Mouse (Mus musculus) spleen, postnatal 36 days (tissue): ENCODE results near the gene Gje1.

Experiments
- DNase-seq, 2 experiments: peaks; one replicate each; pipeline ENCODE4 v3.0.0; 2022; ENCODE audit warnings: low spot score in 2 of 2, mixed read lengths in 1 of 2

The Gje1 gene

GRCm38 (mm10) chr10:14718114-14718513, at the start of gene Gje1:
Gene Gje1 (minus strand): TSS chr10:14718214.
- no peak for DNase-seq

DNA sequence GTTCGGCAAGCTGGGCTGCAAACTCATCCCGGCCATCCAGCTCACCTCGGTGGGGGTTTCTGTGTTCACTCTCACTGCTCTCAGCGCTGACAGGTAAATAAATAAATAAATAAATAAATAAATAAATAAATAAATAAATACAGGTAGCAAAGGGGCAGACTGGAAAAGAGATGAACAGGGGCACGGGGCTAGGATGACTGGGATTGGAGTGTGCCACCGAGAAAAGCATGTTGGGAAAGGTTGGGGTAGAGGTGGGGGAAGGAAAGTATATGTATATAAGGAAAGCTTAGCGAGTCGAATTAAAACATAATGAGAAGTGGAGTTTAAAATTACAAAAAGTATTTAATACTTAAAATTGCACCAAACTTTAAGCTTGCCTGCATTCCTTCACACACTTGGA, 42.6 kb upstream of the Gje1 start:
- DNase-seq: no peak

DNA sequence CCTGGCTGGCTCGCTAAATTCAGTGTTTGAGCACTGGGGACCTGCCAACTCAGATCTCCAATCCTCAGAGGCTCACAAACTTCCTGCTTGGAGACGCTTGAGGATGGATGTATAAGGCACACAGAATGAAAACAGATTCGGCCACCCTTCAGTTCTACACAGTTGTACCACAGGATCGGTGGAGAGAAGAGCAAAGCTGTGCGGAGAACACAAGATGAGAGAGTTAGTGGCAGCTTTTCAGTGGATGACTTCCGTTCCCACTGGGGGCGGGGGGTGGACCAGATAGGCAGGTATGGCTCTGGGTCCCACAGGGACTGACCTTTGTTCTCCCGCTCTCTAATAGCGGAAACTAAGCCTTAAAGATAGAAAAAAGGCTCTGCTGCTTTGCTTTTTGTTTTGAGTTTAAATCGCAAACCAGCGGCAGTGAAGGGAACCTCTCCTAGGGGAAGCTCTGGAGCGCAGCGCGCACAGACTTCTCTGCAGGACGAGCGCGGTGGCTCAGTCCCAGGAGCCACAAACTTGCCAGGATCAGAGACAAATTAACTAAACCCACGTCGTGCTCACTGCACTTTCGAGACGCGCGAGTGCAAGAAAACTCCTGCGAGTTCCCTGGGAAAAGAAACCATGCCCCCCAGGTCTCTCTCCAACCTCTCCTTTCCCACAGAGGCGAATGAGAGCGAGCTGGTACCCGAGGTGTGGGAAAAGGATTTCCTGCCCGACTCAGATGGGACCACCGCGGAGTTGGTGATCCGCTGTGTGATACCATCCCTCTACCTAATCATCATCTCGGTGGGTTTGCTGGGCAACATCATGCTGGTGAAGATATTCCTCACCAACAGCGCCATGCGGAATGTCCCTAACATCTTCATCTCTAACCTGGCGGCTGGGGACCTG, 41.9 kb upstream of the Gje1 start:
- no peak for DNase-seq

GRCm38 (mm10) chr10:14734285-14734684, 16.3 kb upstream of the Gje1 start:
- DNase-seq: no peak

GRCm38 (mm10) chr10:14725671-14726070, 7.7 kb upstream of the Gje1 start:
- no peak for DNase-seq

GRCm38 (mm10) chr10:14705072-14706066, 12.6 kb downstream of the Gje1 start, which contains the start of the genes Vta1 and Nmbr:
Gene Vta1 (minus strand): TSS chr10:14705560.
Gene Nmbr (plus strand): TSS chr10:14705591.
- DNase-seq: peak; percentile 97 to 98

DNA sequence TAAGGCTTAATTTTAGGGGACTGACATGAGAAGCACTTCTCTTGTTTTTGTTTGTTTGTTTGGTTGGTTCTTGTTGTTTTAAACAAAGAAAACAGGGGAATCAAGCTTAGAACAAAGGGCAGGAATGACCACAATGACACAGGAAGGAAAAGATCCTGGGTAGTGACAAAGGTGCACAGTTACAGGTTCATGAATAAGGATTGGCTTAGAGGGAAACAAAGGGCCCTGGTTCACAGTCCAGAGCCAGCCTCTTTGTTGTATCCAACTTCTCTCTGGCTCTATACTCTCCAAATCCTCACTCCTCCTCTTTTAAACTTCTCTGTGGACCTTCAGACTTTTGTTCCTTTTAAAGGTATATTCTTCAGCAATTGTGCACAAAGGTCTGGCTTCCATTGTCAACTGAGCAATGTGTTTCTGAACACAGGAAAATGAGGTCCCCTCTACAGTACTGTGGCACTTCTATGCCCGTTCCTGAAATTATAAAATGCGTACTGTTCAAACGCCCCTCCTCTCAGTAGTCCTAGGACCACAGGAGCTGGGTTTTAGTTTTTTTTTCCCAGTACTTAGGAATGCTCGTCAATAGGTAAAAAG, 14.1 kb downstream of the Gje1 start:
- DNase-seq: no peak

DNA sequence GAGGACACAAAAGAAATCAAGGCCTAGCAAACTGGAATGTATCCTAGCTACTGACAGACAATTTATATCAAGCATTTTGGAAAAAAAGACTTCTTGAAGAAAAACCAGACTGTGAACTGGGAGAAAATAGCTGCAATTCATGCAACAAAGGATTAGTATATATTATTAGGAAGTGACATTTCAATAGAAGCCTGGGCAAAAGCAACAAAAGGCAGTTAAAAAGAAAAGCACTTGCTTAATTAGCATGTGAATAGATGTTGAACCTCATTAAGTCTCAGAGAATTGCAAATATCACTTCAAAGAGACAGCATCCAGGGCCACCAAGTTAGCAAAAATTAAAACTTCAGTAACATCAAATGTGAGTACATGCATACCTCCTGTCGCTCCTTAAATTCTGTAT, 14.8 kb downstream of the Gje1 start:
- DNase-seq: no peak

- DNase-seq: no peak
Observed at GRCm38 (mm10) chr10:14690349-14690748, 27.7 kb downstream of the Gje1 start.

GRCm38 (mm10) chr10:14688785-14689442, 29.1 kb downstream of the Gje1 start:
- DNase-seq: no peak

- DNase-seq: no peak
Observed at GRCm38 (mm10) chr10:14685663-14686062, 32.4 kb downstream of the Gje1 start.

- DNase-seq: no peak
Observed at GRCm38 (mm10) chr10:14666147-14666546, 51.9 kb downstream of the Gje1 start.
